Mouse (Mus musculus) adrenal gland, postnatal 14 days (tissue): ENCODE measurements at regions not wholly inside any gene's neighbourhood (a gene's known extent, or its start where the extent isn't known, plus 50 kb on each side); places are given as distances from the start of the nearest gene placed in this dataset.

Experiments
- DNase-seq: peaks from one replicate; pipeline ENCODE4 v3.0.0; 2021; ENCODE audit warnings: mixed read lengths

DNA sequence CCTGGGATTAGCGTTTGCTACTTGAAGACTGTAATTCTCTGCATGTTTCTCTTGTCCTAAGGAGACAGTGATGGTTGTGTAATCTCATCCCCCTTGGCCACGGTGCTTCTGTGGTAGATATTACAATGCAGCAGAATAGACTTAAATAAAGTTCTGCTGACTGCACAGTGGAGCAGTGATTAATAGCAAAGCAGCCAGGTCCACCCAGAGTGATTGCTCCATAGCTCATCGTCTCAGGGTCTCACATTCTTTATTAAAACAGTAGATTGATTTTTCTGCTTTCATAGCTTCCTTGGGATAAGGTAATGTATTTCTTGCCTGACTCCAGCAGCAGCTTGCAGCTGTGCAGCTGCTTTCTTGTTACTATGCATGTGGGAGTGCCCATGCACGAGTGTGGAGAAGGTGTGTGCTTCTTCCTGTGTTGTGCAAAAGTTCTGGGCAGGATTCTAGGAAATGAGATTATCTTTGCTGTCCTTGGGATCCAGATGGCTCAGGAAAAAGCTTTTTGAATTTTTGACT lies 169.9 kb upstream of the Plppr1 start:
- no peak for DNase-seq

GRCm38 (mm10) chr4:48904551-48904950 lies 154.5 kb upstream of the Plppr1 start:
- no peak for DNase-seq

DNA sequence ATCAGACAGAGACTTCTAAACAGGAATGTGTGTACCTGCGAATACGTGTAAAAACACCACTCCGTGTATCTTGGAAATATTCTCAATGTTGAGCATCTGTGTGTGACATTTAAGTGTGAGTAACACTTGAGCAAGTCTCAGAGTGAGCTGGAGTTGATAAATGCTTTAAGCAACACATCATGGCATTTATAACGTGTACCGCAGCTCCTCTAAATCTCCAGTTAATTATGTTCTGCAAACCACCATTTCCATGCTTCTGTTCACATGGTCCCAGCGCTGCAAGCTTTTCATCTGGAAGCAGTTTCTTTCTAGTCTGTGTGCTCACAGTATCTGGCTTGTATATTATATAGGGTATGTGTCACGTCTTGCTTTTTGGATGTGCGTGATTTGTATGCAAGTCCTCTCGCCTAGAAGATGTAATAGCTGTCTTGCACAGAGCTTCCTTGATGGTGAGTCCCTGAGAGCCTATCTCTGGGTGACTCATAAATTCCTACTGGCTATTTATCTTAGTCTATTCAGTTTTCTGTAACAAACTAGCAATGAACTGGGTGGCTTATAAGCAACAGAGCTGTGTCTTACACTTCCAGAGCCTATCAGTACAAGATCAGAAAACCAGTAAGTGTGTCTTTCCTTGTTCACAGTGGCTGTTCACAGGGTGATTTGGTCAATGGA lies 153.7 kb upstream of the Plppr1 start:
- DNase-seq = no peak

GRCm38 (mm10) chr4:48909161-48909560 lies 149.9 kb upstream of the Plppr1 start:
- DNase-seq = peak; percentile 11

DNA sequence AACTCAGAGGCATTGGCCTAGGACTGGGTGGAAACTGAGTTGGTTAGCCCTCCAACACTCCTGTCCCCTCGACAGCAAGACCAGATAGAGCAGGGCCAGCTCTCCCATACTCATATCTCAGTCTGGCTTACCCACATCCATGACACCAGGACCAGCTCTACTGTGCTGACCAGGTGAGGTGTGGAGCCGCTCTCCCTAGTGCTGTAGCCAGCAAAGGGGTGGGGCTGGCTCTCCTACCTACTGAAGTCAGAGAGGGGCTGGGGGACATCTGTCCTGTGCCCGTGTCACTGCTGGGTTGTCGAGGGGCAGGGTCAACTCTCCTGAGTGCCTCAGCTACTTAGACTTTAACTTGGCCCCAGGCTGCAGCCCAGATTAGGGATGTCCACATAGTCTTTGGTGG lies 145.8 kb upstream of the Plppr1 start:
- no peak for DNase-seq

- DNase-seq = no peak
These were observed 134.3 kb upstream of the Plppr1 start for GRCm38 (mm10) chr4:48924576-48925459.

DNA sequence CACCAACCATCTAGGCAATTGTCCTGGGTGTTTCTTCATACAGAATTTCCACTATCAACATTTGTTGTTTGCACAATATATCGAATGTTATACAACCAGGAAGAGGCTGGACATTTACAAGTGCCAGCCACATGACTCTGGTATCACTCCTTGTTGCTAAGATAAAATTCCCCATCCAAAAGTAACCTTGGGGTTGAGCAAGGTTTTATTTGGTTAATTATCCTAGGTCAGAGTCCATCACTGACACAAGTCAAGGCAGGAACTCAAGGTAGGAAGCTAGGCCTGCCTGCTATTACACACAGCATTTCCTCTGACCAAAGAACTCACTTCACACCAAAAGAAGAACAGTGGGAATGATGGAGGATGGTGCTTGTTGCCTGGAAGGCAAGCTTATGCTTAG lies 120.7 kb upstream of the Plppr1 start:
- no peak for DNase-seq

GRCm38 (mm10) chr4:48938892-48939291 lies 120.2 kb upstream of the Plppr1 start:
- no peak for DNase-seq

- DNase-seq = no peak
These were observed 113.7 kb upstream of the Plppr1 start for GRCm38 (mm10) chr4:48945266-48945818.

DNA sequence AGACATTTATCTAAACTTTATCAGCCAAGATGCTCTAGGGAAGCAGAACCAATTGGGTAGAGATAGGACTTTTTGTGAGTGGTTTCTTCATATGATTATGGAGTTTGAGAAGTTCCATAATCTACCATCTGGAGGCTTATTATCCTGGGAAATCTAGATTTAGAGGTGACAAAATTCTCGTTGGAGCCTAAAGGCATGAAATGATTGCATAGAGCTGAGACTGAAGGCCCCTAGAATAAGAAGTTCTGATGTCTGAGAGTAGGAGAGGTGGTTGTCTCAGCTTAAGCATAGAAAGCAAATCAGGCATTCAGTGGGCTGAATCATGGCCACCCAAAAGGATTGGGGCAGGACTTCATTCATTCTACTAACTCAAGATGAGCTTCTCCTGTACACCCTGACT lies 106.1 kb upstream of the Plppr1 start:
- no peak for DNase-seq

- no peak for DNase-seq
These were observed 83.3 kb upstream of the Plppr1 start for GRCm38 (mm10) chr4:48975810-48976209.

GRCm38 (mm10) chr4:48992021-48992420 lies 67.1 kb upstream of the Plppr1 start:
- DNase-seq = peak; percentile 5
